Mouse (Mus musculus): Measurements from ENCODE around the gene Myo1c. TPM values are rescaled to one million over a fixed set of nuclear protein-coding genes. Genes with fewer than 3 reads are reported as not detected.
"Not testable (repeated sequence)": the region's sequence is repeated elsewhere in the genome, so short reads cannot be mapped to it uniquely, and the experiment has no call there.

Myo1c gene
- polyA plus RNA-seq, 1 experiment from 2014 or later = 9.8 TPM

- ATAC-seq (replicated peaks) = peak; percentile 98
- H3K9ac ChIP-seq = peak within 1 kb of the TSS; percentile 94
These were observed 28.6 kb downstream of the Myo1c start, which contains the start of gene Crk for GRCm38 (mm10) chr11:75678747-75679438. Gene Crk, plus strand, starts transcription at chr11:75679259.

GRCm38 (mm10) chr11:75679439-75680171, 29.3 kb downstream of the Myo1c start:
- Histone ChIP-seq H3K4me2 (peak overlapping the region; percentile 79), H3K9ac (peak overlapping the region; percentile 94), H3K4me1 (peaks cover 21% of the 10 kb centered on the region), H3K27ac (peak overlapping the region; percentile 93), H3K27me3 (replicated peaks) (no peaks in the 10 kb centered on the region), H3K4me3 (peak overlapping the region; percentile 88), H3K36me3 (replicated peaks) (0 out of 2 replicates have a peak, but pooled peaks cover 3% of the 10 kb centered on the region), H3K9me3 (no peaks in the 10 kb centered on the region)
- ATAC-seq (replicated peaks) = peak; percentile 84
- WGBS = under 1% methylated on average over 43 of the region's 43 CpGs

More at GRCm38 (mm10) chr11:75678747-75679438, 28.6 kb downstream of the Myo1c start, which contains the start of gene Crk:
- H3K27me3 ChIP-seq (replicated peaks) = no peaks in the 10 kb centered on the region
- no peaks in the 10 kb centered on the region for H3K9me3 ChIP-seq
- H3K4me3 ChIP-seq = peak within 1 kb of the TSS; percentile 88
- peaks cover 21% of the 10 kb centered on the region for H3K4me1 ChIP-seq
- H3K4me2 ChIP-seq = peak within 1 kb of the TSS; percentile 79
- WGBS = under 1% methylated on average over 54 of the region's 55 CpGs
- peak within 1 kb of the TSS; percentile 93 for H3K27ac ChIP-seq
- 0 out of 2 replicates have a peak, but pooled peaks cover 3% of the 10 kb centered on the region for H3K36me3 ChIP-seq (replicated peaks)

GRCm38 (mm10) chr11:75684462-75684861, 34.2 kb downstream of the Myo1c start:
- Histone ChIP-seq H3K27me3 (replicated peaks) (no peaks in the 10 kb centered on the region), H3K27ac (no peak overlapping the region), H3K9me3 (no peaks in the 10 kb centered on the region), H3K4me1 (peaks cover 22% of the 10 kb centered on the region), H3K4me3 (no peak overlapping the region), H3K9ac (no peak overlapping the region), H3K36me3 (replicated peaks) (0 out of 2 replicates have a peak, but pooled peaks cover 3% of the 10 kb centered on the region), H3K4me2 (no peak overlapping the region)
- ATAC-seq (replicated peaks) = no peak
- WGBS = 85% methylated on average over 5 of the region's 5 CpGs

- Histone ChIP-seq H3K9ac (no peak overlapping the region), H3K27me3 (replicated peaks) (no peaks in the 10 kb centered on the region), H3K9me3 (no peaks in the 10 kb centered on the region), H3K4me2 (no peak overlapping the region), H3K27ac (no peak overlapping the region), H3K4me1 (peaks cover 20% of the 10 kb centered on the region), H3K4me3 (no peak overlapping the region), H3K36me3 (replicated peaks) (0 out of 2 replicates have a peak, but pooled peaks cover 3% of the 10 kb centered on the region)
- WGBS = 88% methylated on average over 2 of the region's 2 CpGs
- ATAC-seq (replicated peaks) = no peak
These were observed 34.7 kb downstream of the Myo1c start for GRCm38 (mm10) chr11:75684956-75685355.

- no peak overlapping the region for H3K9ac ChIP-seq
- H3K4me3 ChIP-seq = no peak overlapping the region
- no peaks in the 10 kb centered on the region for H3K9me3 ChIP-seq
- no peaks in the 10 kb centered on the region for H3K27me3 ChIP-seq (replicated peaks)
- 80% methylated on average over 2 of the region's 2 CpGs for WGBS
- ATAC-seq (replicated peaks) = no peak
- peaks cover 4% of the 10 kb centered on the region; the same call in 1 of the 2 replicates for H3K4me1 ChIP-seq
- peaks cover 11% of the 10 kb centered on the region for H3K36me3 ChIP-seq (replicated peaks)
- H3K27ac ChIP-seq = no peak overlapping the region
- H3K4me2 ChIP-seq = no peak overlapping the region
These were observed 37.2 kb downstream of the Myo1c start for GRCm38 (mm10) chr11:75687343-75687993.

DNA sequence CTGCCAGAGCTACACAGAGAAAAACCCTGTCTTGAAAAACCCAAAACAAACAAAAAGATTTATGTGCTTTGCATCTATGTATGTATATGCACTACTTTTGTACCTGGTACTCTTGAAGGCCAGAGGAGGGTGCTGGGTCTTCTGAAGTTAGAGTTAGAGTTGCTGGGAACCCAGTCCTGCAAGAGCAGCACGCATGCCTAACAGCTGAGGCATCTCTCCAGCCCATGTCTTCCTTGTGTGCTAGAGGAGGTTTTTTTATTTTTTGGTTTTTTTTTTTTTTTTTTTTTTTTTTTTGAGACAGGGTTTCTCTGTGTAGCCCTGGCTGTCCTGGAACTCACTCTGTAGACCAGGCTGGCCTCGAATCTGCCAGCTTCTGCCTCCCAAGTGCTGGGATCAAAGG, 37.8 kb downstream of the Myo1c start:
- Histone ChIP-seq H3K4me3 (no peak overlapping the region), H3K27ac (no peak overlapping the region), H3K27me3 (replicated peaks) (no peaks in the 10 kb centered on the region), H3K4me2 (no peak overlapping the region), H3K9ac (no peak overlapping the region), H3K9me3 (no peaks in the 10 kb centered on the region), H3K4me1 (peaks cover 4% of the 10 kb centered on the region; the same call in 1 of the 2 replicates), H3K36me3 (replicated peaks) (peaks cover 14% of the 10 kb centered on the region)
- ATAC-seq (replicated peaks) = no peak
- 85% methylated on average over 2 of the region's 2 CpGs for WGBS

DNA sequence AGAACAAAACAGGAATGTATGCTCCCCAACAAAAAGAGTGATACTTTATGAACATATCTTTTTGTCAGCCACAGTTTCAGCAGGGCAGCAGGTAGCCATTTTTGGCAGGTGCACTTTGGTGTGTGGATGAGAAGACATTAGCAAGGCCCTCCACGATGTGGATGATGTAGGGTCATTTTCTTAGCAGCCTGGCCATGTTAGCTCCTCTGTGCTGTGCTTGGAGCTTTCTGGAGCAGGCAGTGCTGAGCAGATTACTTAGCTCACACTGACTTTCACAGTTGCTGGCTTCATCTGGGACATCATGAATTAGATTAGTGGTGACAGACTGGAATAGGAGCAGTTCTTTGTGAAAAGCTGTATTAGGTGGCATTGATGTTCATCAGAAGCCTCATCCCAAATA, 39.7 kb downstream of the Myo1c start:
- no peak for ATAC-seq (replicated peaks)
- Histone ChIP-seq H3K4me1 (peaks cover 4% of the 10 kb centered on the region; the same call in 1 of the 2 replicates), H3K9me3 (no peaks in the 10 kb centered on the region), H3K36me3 (replicated peaks) (peaks cover 19% of the 10 kb centered on the region), H3K4me3 (no peak overlapping the region), H3K4me2 (no peak overlapping the region), H3K9ac (no peak overlapping the region), H3K27me3 (replicated peaks) (no peaks in the 10 kb centered on the region), H3K27ac (no peak overlapping the region)
- 96% methylated on average over 1 of the region's 1 CpGs for WGBS

DNA sequence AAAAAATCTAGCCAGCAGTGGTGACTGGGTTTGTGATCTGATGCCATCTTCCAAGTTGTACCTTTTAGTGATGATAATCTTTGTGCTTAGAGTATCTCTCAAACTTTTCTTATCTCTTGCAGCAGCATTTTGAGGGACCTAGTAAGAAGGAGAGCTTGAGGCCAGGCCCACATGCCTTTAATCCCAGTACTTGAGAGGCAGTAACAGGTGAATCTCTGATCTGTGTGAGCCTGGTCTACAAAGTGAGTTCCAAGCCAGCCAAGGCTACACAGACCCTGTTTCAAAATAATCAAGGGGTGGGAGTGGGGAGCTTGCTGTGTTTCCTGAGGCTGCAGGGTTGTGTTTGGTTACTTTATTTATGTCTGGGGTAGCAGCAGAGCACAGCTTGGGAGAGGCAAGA, 40.7 kb downstream of the Myo1c start:
- no peaks in the 10 kb centered on the region for H3K27me3 ChIP-seq (replicated peaks)
- H3K9me3 ChIP-seq = no peaks in the 10 kb centered on the region
- no peak overlapping the region for H3K9ac ChIP-seq
- peaks cover 19% of the 10 kb centered on the region for H3K36me3 ChIP-seq (replicated peaks)
- peaks cover 3% of the 10 kb centered on the region; the same call in 1 of the 2 replicates for H3K4me1 ChIP-seq
- no peak overlapping the region for H3K27ac ChIP-seq
- H3K4me3 ChIP-seq = no peak overlapping the region
- ATAC-seq (replicated peaks) = no peak
- H3K4me2 ChIP-seq = no peak overlapping the region

DNA sequence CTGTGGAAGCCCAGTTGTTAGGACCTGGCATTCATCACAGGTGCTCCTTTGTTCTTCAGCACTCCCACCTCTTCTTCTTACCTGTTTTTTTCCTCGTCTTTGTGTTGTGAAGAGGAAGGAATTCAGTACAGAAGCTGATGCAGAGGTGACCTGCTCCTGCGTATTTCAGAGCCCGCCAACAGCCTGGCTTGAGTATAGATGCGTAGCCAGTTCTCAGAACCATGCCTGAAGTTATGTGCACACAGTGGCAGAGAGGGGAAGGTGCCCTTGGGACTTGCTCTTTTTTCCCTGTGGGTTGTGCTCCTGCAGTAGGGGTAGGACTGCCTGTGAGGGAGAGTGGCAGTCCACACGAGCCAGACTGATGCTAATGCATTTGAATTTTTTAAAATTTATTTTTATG, 43.3 kb downstream of the Myo1c start:
- Histone ChIP-seq H3K4me3 (no peak overlapping the region), H3K27me3 (replicated peaks) (no peaks in the 10 kb centered on the region), H3K9ac (no peak overlapping the region), H3K4me2 (no peak overlapping the region), H3K9me3 (no peaks in the 10 kb centered on the region), H3K36me3 (replicated peaks) (peaks cover 25% of the 10 kb centered on the region), H3K4me1 (no peaks in the 10 kb centered on the region), H3K27ac (no peak overlapping the region)
- ATAC-seq (replicated peaks) = no peak
- 95% methylated on average over 5 of the region's 5 CpGs for WGBS

GRCm38 (mm10) chr11:75697464-75697863, 47.2 kb downstream of the Myo1c start:
- H3K9me3 ChIP-seq; H3K27ac ChIP-seq; H3K27me3 ChIP-seq (replicated peaks); H3K4me3 ChIP-seq; H3K4me1 ChIP-seq; H3K9ac ChIP-seq; H3K4me2 ChIP-seq; ATAC-seq (replicated peaks): not testable (repeated sequence)
- 94% methylated on average over 3 of the region's 3 CpGs for WGBS
- H3K36me3 ChIP-seq (replicated peaks) = peaks cover 34% of the 10 kb centered on the region

- Histone ChIP-seq H3K27ac (no peak overlapping the region), H3K4me1 (no peaks in the 10 kb centered on the region), H3K36me3 (replicated peaks) (peaks cover 33% of the 10 kb centered on the region), H3K27me3 (replicated peaks) (no peaks in the 10 kb centered on the region), H3K9ac (no peak overlapping the region), H3K4me2 (no peak overlapping the region), H3K9me3 (no peaks in the 10 kb centered on the region), H3K4me3 (no peak overlapping the region)
- WGBS = 97% methylated on average over 5 of the region's 5 CpGs
- no peak for ATAC-seq (replicated peaks)
These were observed 50.3 kb downstream of the Myo1c start for GRCm38 (mm10) chr11:75700557-75700956.

- no peak overlapping the region for H3K4me2 ChIP-seq
- H3K27me3 ChIP-seq (replicated peaks) = no peaks in the 10 kb centered on the region
- 95% methylated on average over 6 of the region's 6 CpGs for WGBS
- no peak overlapping the region for H3K4me3 ChIP-seq
- no peak overlapping the region for H3K27ac ChIP-seq
- ATAC-seq (replicated peaks) = no peak
- H3K9ac ChIP-seq = no peak overlapping the region
- no peaks in the 10 kb centered on the region for H3K4me1 ChIP-seq
- no peaks in the 10 kb centered on the region for H3K9me3 ChIP-seq
- peaks cover 32% of the 10 kb centered on the region for H3K36me3 ChIP-seq (replicated peaks)
These were observed 52.5 kb downstream of the Myo1c start for GRCm38 (mm10) chr11:75702761-75703160.
